Mouse (Mus musculus): ENCODE measurements around the gene Edar.

GRCm38 (mm10) chr10:58618501-58619216, 56.8 kb downstream of the Edar start:
- TF ChIP-seq CTCF (IDR thresholded peaks at IDR 0.05; ENCODE audit: control insufficient read depth, insufficient read depth, insufficient replicate concordance, low read depth, low read length) (no peak), POLR2A (IDR thresholded peaks at IDR 0.05; ENCODE audit: control insufficient read depth, low read depth, low read length) (no peak)
